Mouse (Mus musculus) gastrocnemius, adult 2 months (tissue): Measurements from ENCODE around the gene Ccdc124. TPM values are rescaled to one million over a fixed set of nuclear protein-coding genes. Genes with fewer than 3 reads are reported as not detected.
A peak's percentile ranks its signal among the peaks of the same experiment; 100 is the strongest.

Experiments used
- DNase-seq: peaks from one replicate; pipeline ENCODE4 v3.0.0; 2022
- H3K27ac ChIP-seq: fragments of 200-600 bp; 2 replicates; pipeline ENCODE4 v1.8.1; 2022; ENCODE audit warnings: mild to moderate bottlenecking
- H3K4me3 ChIP-seq: fragments of 200-600 bp; 2 replicates; pipeline ENCODE4 v1.8.1; 2022; ENCODE audit warnings: mild to moderate bottlenecking, moderate library complexity
- CTCF ChIP-seq: fragments of 200-600 bp; IDR thresholded peaks from 2 replicates; pipeline ENCODE4 v1.8.1; 2022; ENCODE audit warnings: antibody characterized with exemption, mild to moderate bottlenecking, moderate library complexity
- intact Hi-C: fragments of 180-260 bp; cut with DNase I; formaldehyde crosslinking; loops from one replicate; pipeline ENCODE4 v1.15.1; 2025
- microRNA-seq: library from miRNA; unstranded; fragments of <30 nt; microRNA quantifications from one replicate; pipeline ENCODE4 v1.2.0, GENCODE M21; 2021
- total RNA-seq, 2 experiments: library from RNA; stranded (reverse); gene quantifications; 2 replicates each; pipeline ENCODE4 v1.2.3; 2021

The Ccdc124 gene
- total RNA-seq, 2 experiments from 2014 or later: 65.6 to 73.1 TPM

DNA sequence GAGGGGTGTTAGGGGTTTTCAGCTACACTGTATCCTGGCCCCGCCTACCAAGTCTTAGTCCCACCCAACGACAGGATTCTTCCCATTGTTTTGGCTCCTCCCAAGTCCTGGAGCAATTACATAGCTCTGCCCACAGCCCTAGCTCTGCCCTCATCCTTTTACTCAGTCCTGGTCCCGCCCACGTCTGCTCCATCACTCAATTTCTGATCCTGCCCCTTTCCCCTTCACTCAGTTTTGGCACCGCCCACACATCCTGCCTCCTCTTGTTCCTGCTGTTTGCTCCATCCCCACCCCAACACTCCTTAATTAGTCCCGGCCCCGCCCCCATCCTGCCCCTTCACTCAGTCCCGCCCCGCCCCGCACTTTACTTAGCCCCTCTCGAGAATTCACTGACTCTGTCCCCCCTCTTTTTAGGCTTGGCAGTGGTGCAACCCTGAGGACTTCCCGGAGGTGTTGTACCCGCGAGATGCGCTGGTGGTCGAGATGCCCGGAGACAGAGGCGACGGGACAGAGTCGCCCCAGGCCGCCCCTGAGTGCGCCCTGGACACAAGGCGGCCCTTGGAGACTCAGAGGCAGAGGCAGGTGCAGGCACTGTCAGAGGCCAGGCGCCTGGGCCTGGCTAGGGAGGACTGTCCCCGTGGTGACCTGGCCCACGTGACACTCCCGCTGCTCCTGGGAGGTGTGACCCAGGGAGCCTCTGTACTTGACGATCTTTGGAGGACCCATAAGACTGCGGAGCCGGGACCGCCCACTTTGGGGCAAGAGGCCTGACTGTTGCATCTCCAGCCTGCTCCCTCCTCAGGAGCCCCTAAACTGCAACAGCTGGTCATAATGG lies 53.4 kb downstream of the Ccdc124 start:
- Histone ChIP-seq H3K27ac (peak overlapping the region; percentile 74), H3K4me3 (peak overlapping the region; percentile 55)
- intact Hi-C loops: loop anchor here (2.0 kb wide), 1 partner anchor 48 kb away; no protein-coding TSS in a partner anchor
- DNase-seq: peak; percentile 75
- TF ChIP-seq CTCF: no peak

Small RNAs within 50 kb of the gene (microRNA-seq; reads per million reads assigned to microRNA genes)
- not detected for gene Mir7067

Other genes with a start within 250 kb of the Ccdc124 start
- under 1 TPM in 1 of 2 experiments, not detected in 1; 0.28 TPM for gene Gdf15, start 241.5 kb downstream of the Ccdc124 start, total RNA-seq
- gene Pgpep1, start 213.5 kb downstream of the Ccdc124 start, total RNA-seq: 10 to 100 TPM in 1 of 2 experiments, 1 to 10 TPM in 1; 9.3 to 22.5 TPM
- 10 to 100 TPM; 61.7 to 65.6 TPM for gene Lsm4, start 200.7 kb downstream of the Ccdc124 start, total RNA-seq
- gene Jund, start 175.0 kb downstream of the Ccdc124 start, total RNA-seq: 10 to 100 TPM; 35.5 to 54.5 TPM
- gene Iqcn, start 170.5 kb downstream of the Ccdc124 start, total RNA-seq: not detected
- not detected for gene Gm3336, start 155.4 kb downstream of the Ccdc124 start, total RNA-seq
- gene Pde4c, start 150.2 kb downstream of the Ccdc124 start, total RNA-seq: 1 to 10 TPM; 2.4 to 3.0 TPM
- gene Rab3a, start 119.3 kb downstream of the Ccdc124 start, total RNA-seq: 10 to 100 TPM; 31.9 to 39.8 TPM
- gene Mpv17l2, start 113.0 kb downstream of the Ccdc124 start, total RNA-seq: 10 to 100 TPM; 21.0 to 22.8 TPM
- gene Pik3r2, start 97.2 kb downstream of the Ccdc124 start, total RNA-seq: 10 to 100 TPM; 13.9 to 16.2 TPM
- 1 to 10 TPM; 2.7 to 3.6 TPM for gene Mast3, start 68.9 kb downstream of the Ccdc124 start, total RNA-seq
- not detected for gene Il12rb1, start 65.5 kb downstream of the Ccdc124 start, total RNA-seq
- 100 to 1,000 TPM in 1 of 2 experiments, 10 to 100 TPM in 1; 66.5 to 182 TPM for gene Arrdc2, start 34.2 kb downstream of the Ccdc124 start, total RNA-seq
- gene Kcnn1, start 10.7 kb downstream of the Ccdc124 start, total RNA-seq: 10 to 100 TPM; 18.1 to 21.5 TPM
- gene Slc5a5, start 18.8 kb upstream of the Ccdc124 start, total RNA-seq: not detected
- 1,000 to 10,000 TPM in 1 of 2 experiments, 100 to 1,000 TPM in 1; 932 to 1,039 TPM for gene Rpl18a, start 23.5 kb upstream of the Ccdc124 start, total RNA-seq
- gene Map1s, start 32.0 kb upstream of the Ccdc124 start, total RNA-seq: 10 to 100 TPM; 10.6 to 11.2 TPM